Mouse (Mus musculus): ENCODE data around the gene Tas2r126. TPM values are rescaled to one million over a fixed set of nuclear protein-coding genes. Genes with fewer than 3 reads are reported as not detected.

Gene Tas2r126
- polyA plus RNA-seq, 1 experiment from 2014 or later, result not detected

Other genes with a start within 250 kb of the Tas2r126 start
- gene Tas2r144, start 219.2 kb upstream of the Tas2r126 start, polyA plus RNA-seq (2016; fragmentation: Nextera tagmentation; extraction: Ambion mirVana), result not detected in 2 replicates
- gene Gstk1, start 188.6 kb upstream of the Tas2r126 start, polyA plus RNA-seq (2016; fragmentation: Nextera tagmentation; extraction: Ambion mirVana), result 27.8 and 28.4 TPM in 2 replicates
- gene Tmem139, start 172.6 kb upstream of the Tas2r126 start, polyA plus RNA-seq (2016; fragmentation: Nextera tagmentation; extraction: Ambion mirVana), result 1.1 and 1.3 TPM in 2 replicates
- gene Casp2, start 169.6 kb upstream of the Tas2r126 start, polyA plus RNA-seq (2016; fragmentation: Nextera tagmentation; extraction: Ambion mirVana), result 69.8 and 71.0 TPM in 2 replicates
- 0.36 TPM in 2 replicates for gene Clcn1, start 147.8 kb upstream of the Tas2r126 start, polyA plus RNA-seq (2016; fragmentation: Nextera tagmentation; extraction: Ambion mirVana)
- gene Fam131b, start 109.9 kb upstream of the Tas2r126 start, polyA plus RNA-seq (2016; fragmentation: Nextera tagmentation; extraction: Ambion mirVana), result 1.2 and 1.4 TPM in 2 replicates
- 102 and 107 TPM in 2 replicates for gene Zyx, start 84.9 kb upstream of the Tas2r126 start, polyA plus RNA-seq (2016; fragmentation: Nextera tagmentation; extraction: Ambion mirVana)
- 4.7 and 7.2 TPM in 2 replicates for gene Epha1, start 61.3 kb upstream of the Tas2r126 start, polyA plus RNA-seq (2016; fragmentation: Nextera tagmentation; extraction: Ambion mirVana)
- not detected in 2 replicates for gene Tas2r143, start 34.3 kb upstream of the Tas2r126 start, polyA plus RNA-seq (2016; fragmentation: Nextera tagmentation; extraction: Ambion mirVana)
- gene Tas2r135, start 29.1 kb upstream of the Tas2r126 start, polyA plus RNA-seq (2016; fragmentation: Nextera tagmentation; extraction: Ambion mirVana), result not detected in 2 replicates
- not detected in 2 replicates for gene Olfr458, start 30.7 kb downstream of the Tas2r126 start, polyA plus RNA-seq (2016; fragmentation: Nextera tagmentation; extraction: Ambion mirVana)
- gene Olfr457, start 41.8 kb downstream of the Tas2r126 start, polyA plus RNA-seq (2016; fragmentation: Nextera tagmentation; extraction: Ambion mirVana), result not detected in 2 replicates
- gene Olfr456, start 52.7 kb downstream of the Tas2r126 start, polyA plus RNA-seq (2016; fragmentation: Nextera tagmentation; extraction: Ambion mirVana), result not detected in 2 replicates
- gene Olfr455, start 113.1 kb downstream of the Tas2r126 start, polyA plus RNA-seq (2016; fragmentation: Nextera tagmentation; extraction: Ambion mirVana), result not detected in 2 replicates
- not detected in 2 replicates for gene Tcaf3, start 163.2 kb downstream of the Tas2r126 start, polyA plus RNA-seq (2016; fragmentation: Nextera tagmentation; extraction: Ambion mirVana)
- 5.8 and 6.6 TPM in 2 replicates for gene Tcaf2, start 210.7 kb downstream of the Tas2r126 start, polyA plus RNA-seq (2016; fragmentation: Nextera tagmentation; extraction: Ambion mirVana)

Data from embryonic facial prominence, embryonic 12.5 days (tissue).